Mouse (Mus musculus) bone marrow, adult 2 months (tissue): ENCODE results near the gene Gpc3.

Source experiments
- CTCF ChIP-seq: fragments of 200-500 bp; IDR thresholded peaks from 2 replicates; pipeline ENCODE4 v1.5.1; 2011; ENCODE audit warnings: low read length, control low read depth; ENCODE audit not compliant: control insufficient read depth, insufficient read depth
- POLR2A ChIP-seq: fragments of 200-500 bp; IDR thresholded peaks from 2 replicates; pipeline ENCODE4 v1.6.1; 2011; ENCODE audit warnings: low read depth, mild to moderate bottlenecking, control low read depth, low read length, borderline replicate concordance; ENCODE audit not compliant: control insufficient read depth

GRCm38 (mm10) chrX:52617813-52618212 is 4.1 kb upstream of the Gpc3 start:
- TF ChIP-seq CTCF (no peak), POLR2A (no peak)
